Mouse (Mus musculus) midbrain, embryonic 14.5 days (tissue): ENCODE measurements around the gene Vwa1. TPM values are rescaled to one million over a fixed set of nuclear protein-coding genes. Genes with fewer than 3 reads are reported as not detected.
A peak's percentile ranks its signal among the peaks of the same experiment; 100 is the strongest.
"Not testable (repeated sequence)": the region's sequence is repeated elsewhere in the genome, so short reads cannot be mapped to it uniquely, and the experiment has no call there.

Source experiments
- ATAC-seq: fragments of 200-750 bp; cut with Nextera tagmentation; 2 replicates; pipeline ENCODE4 v1.8.0; 2017; ENCODE audit warnings: moderate number of reproducible peaks, moderate library complexity; ENCODE audit not compliant: low FRiP score, low TSS enrichment
- DNase-seq: peaks from one replicate; pipeline ENCODE4 v3.0.0-alpha.2; 2015
- H3K27ac ChIP-seq: fragments of 300-500 bp; sonication (generic); replicated peaks from 2 replicates; pipeline ENCODE4 v1.5.1; 2014; ENCODE audit warnings: mild to moderate bottlenecking, low read depth, low read length, moderate library complexity
- H3K27me3 ChIP-seq: fragments of 300-500 bp; sonication (generic); 2 replicates; pipeline ENCODE4 v1.6.1; 2014; ENCODE audit warnings: low read length, control low read depth, mixed read lengths; ENCODE audit not compliant: control insufficient read depth, insufficient read depth
- H3K36me3 ChIP-seq: fragments of 300-500 bp; sonication (generic); 2 replicates; pipeline ENCODE4 v1.6.1; 2014; ENCODE audit warnings: low read length, control low read depth; ENCODE audit not compliant: control insufficient read depth, insufficient read depth
- H3K4me1 ChIP-seq: fragments of 300-500 bp; sonication (generic); 2 replicates; pipeline ENCODE4 v1.6.1; 2014; ENCODE audit warnings: mild to moderate bottlenecking, antibody characterized with exemption, low read length, control low read depth; ENCODE audit not compliant: control insufficient read depth, insufficient read depth
- H3K4me2 ChIP-seq: fragments of 300-500 bp; sonication (generic); 2 replicates; pipeline ENCODE4 v1.6.1; 2014; ENCODE audit warnings: mild to moderate bottlenecking, low read length, moderate library complexity
- H3K4me3 ChIP-seq: fragments of 300-500 bp; sonication (generic); replicated peaks from 2 replicates; pipeline ENCODE4 v1.5.1; 2014; ENCODE audit warnings: low read depth, low read length
- H3K9ac ChIP-seq: fragments of 300-500 bp; sonication (generic); replicated peaks from 2 replicates; pipeline ENCODE4 v1.6.1; 2014; ENCODE audit warnings: mild to moderate bottlenecking, low read length, moderate library complexity
- H3K9me3 ChIP-seq: fragments of 300-500 bp; sonication (generic); 2 replicates; pipeline ENCODE4 v1.6.1; 2016; ENCODE audit warnings: low read length, control low read depth, mixed read lengths; ENCODE audit not compliant: control insufficient read depth
- WGBS: fragments of 180-500 bp; shearing (Covaris S2); extraction: QIAGEN DNeasy Blood & Tissue Kit; methylation state at CpG from one replicate; pipeline ENCODE4 v1.1.7; 2014; 5-methylcytosine and 5-hydroxymethylcytosine counted together
- polyA plus RNA-seq: library from polyadenylated mRNA; unstranded; fragments of >200 nt; fragmentation: Nextera tagmentation; extraction: Ambion mirVana; gene quantifications from 2 replicates; pipeline ENCODE4 v1.2.1, GENCODE M21; 2014

Vwa1 gene
- polyA plus RNA-seq, 1 experiment from 2014 or later = 24.4 TPM

GRCm38 (mm10) chr4:155745136-155745535 lies 29.4 kb downstream of the Vwa1 start:
- Histone ChIP-seq H3K9ac (no peak overlapping the region), H3K4me3 (no peak overlapping the region), H3K9me3 (no peaks in the 10 kb centered on the region), H3K36me3 (peaks cover 97% of the 10 kb centered on the region), H3K4me2 (no peak overlapping the region), H3K27ac (no peak overlapping the region), H3K4me1 (no peaks in the 10 kb centered on the region), H3K27me3 (no peaks in the 10 kb centered on the region)
- DNase-seq (no peak), ATAC-seq (no peak)
- 94% methylated on average over 5 of the region's 5 CpGs for WGBS

- Histone ChIP-seq H3K4me3 (no peak overlapping the region), H3K4me1 (no peaks in the 10 kb centered on the region), H3K9me3 (no peaks in the 10 kb centered on the region), H3K4me2 (no peak overlapping the region), H3K27me3 (no peaks in the 10 kb centered on the region), H3K36me3 (peaks cover 97% of the 10 kb centered on the region), H3K27ac (no peak overlapping the region), H3K9ac (no peak overlapping the region)
- DNase-seq (no peak), ATAC-seq (no peak)
- 86% methylated on average over 8 of the region's 8 CpGs for WGBS
Measured at GRCm38 (mm10) chr4:155744474-155744873, 30.0 kb downstream of the Vwa1 start.

- Histone ChIP-seq H3K27me3 (no peaks in the 10 kb centered on the region), H3K4me2 (no peak overlapping the region), H3K9me3 (no peaks in the 10 kb centered on the region), H3K4me1 (no peaks in the 10 kb centered on the region), H3K27ac (no peak overlapping the region), H3K36me3 (peaks cover 93% of the 10 kb centered on the region), H3K9ac (no peak overlapping the region), H3K4me3 (no peak overlapping the region)
- 95% methylated on average over 5 of the region's 5 CpGs for WGBS
- DNase-seq = no peak
- no peak for ATAC-seq
Measured at GRCm38 (mm10) chr4:155742684-155743083, 31.8 kb downstream of the Vwa1 start.

- not testable (repeated sequence) for H3K9ac ChIP-seq, H3K27ac ChIP-seq, DNase-seq, H3K9me3 ChIP-seq, ATAC-seq, H3K4me2 ChIP-seq, H3K4me3 ChIP-seq, H3K27me3 ChIP-seq
- Histone ChIP-seq H3K36me3 (peaks cover 86% of the 10 kb centered on the region), H3K4me1 (peaks cover 10% of the 10 kb centered on the region)
- WGBS = 95% methylated on average over 10 of the region's 10 CpGs
Measured at GRCm38 (mm10) chr4:155740681-155741080, 33.8 kb downstream of the Vwa1 start.

GRCm38 (mm10) chr4:155739741-155740636 lies 34.5 kb downstream of the Vwa1 start:
- WGBS = 86% methylated on average over 37 of the region's 37 CpGs
- no peaks in the 10 kb centered on the region for H3K27me3 ChIP-seq
- no peak for ATAC-seq
- no peak overlapping the region for H3K4me3 ChIP-seq
- peaks cover 80% of the 10 kb centered on the region for H3K36me3 ChIP-seq
- DNase-seq = no peak
- H3K9ac ChIP-seq = no peak overlapping the region
- H3K4me2 ChIP-seq = no peak overlapping the region
- H3K4me1 ChIP-seq = peaks cover 12% of the 10 kb centered on the region
- no peaks in the 10 kb centered on the region for H3K9me3 ChIP-seq
- no peak overlapping the region for H3K27ac ChIP-seq

GRCm38 (mm10) chr4:155739152-155739551 lies 35.3 kb downstream of the Vwa1 start:
- no peaks in the 10 kb centered on the region for H3K9me3 ChIP-seq
- H3K36me3 ChIP-seq = peaks cover 71% of the 10 kb centered on the region
- peaks cover 12% of the 10 kb centered on the region for H3K4me1 ChIP-seq
- 77% methylated on average over 6 of the region's 6 CpGs for WGBS
- H3K27ac ChIP-seq = no peak overlapping the region
- no peaks in the 10 kb centered on the region for H3K27me3 ChIP-seq
- H3K4me2 ChIP-seq = no peak overlapping the region
- DNase-seq (no peak), ATAC-seq (no peak)
- no peak overlapping the region for H3K9ac ChIP-seq
- H3K4me3 ChIP-seq = no peak overlapping the region

- 74% methylated on average over 8 of the region's 8 CpGs for WGBS
Measured at GRCm38 (mm10) chr4:155738262-155738661, 36.2 kb downstream of the Vwa1 start.

GRCm38 (mm10) chr4:155736421-155736820 lies 38.1 kb downstream of the Vwa1 start:
- no peak overlapping the region for H3K27ac ChIP-seq
- 92% methylated on average over 5 of the region's 5 CpGs for WGBS

More at GRCm38 (mm10) chr4:155738262-155738661, 36.2 kb downstream of the Vwa1 start:
- Histone ChIP-seq H3K4me3 (no peak overlapping the region), H3K4me2 (no peak overlapping the region), H3K9me3 (no peaks in the 10 kb centered on the region), H3K27me3 (no peaks in the 10 kb centered on the region), H3K4me1 (peaks cover 18% of the 10 kb centered on the region), H3K36me3 (peaks cover 65% of the 10 kb centered on the region), H3K27ac (no peak overlapping the region), H3K9ac (no peak overlapping the region)
- DNase-seq = no peak
- no peak for ATAC-seq

GRCm38 (mm10) chr4:155735788-155736187 lies 38.7 kb downstream of the Vwa1 start:
- 68% methylated on average over 5 of the region's 5 CpGs for WGBS
- H3K36me3 ChIP-seq = peaks cover 54% of the 10 kb centered on the region
- H3K4me1 ChIP-seq = peaks cover 18% of the 10 kb centered on the region
- H3K9me3 ChIP-seq = no peaks in the 10 kb centered on the region
- DNase-seq (peak; percentile 6), ATAC-seq (no peak)
- H3K27me3 ChIP-seq = no peaks in the 10 kb centered on the region
- peak overlapping the region; percentile 91 for H3K4me2 ChIP-seq
- H3K9ac ChIP-seq = peak overlapping the region; percentile 91
- peak overlapping the region; percentile 97 for H3K27ac ChIP-seq
- peak overlapping the region; percentile 75 for H3K4me3 ChIP-seq

More at GRCm38 (mm10) chr4:155736421-155736820, 38.1 kb downstream of the Vwa1 start:
- ATAC-seq (no peak), DNase-seq (no peak)
- peaks cover 18% of the 10 kb centered on the region for H3K4me1 ChIP-seq
- no peaks in the 10 kb centered on the region for H3K27me3 ChIP-seq
- H3K9ac ChIP-seq = no peak overlapping the region
- H3K36me3 ChIP-seq = peaks cover 56% of the 10 kb centered on the region
- H3K4me3 ChIP-seq = 0 out of 2 replicates have a peak overlapping the region, but pooled peaks have one; percentile 75
- no peaks in the 10 kb centered on the region for H3K9me3 ChIP-seq
- peak overlapping the region; percentile 91 for H3K4me2 ChIP-seq
